Mouse (Mus musculus): Measurements from ENCODE around the gene Lgi4.
A peak's percentile ranks its signal among the peaks of the same experiment; 100 is the strongest.

The Lgi4 gene

DNA sequence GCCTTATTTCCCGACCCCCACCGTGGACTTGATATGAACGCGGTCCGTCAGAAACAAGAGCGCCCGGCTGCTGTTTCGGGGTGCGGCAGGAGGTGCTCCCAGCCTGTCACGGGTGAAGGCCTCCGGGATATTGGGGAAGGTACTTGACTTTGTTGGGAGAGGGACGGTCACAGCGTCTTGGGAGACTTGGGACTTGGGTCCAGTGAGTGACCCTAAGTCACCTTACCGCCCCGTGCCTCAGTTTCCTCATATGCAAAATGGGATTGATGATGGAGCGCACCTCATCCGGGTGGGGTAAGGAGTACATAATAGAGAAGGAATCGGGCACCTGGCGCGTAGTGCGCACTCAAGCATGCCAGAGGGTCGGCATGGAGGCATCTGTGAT lies 6.9 kb upstream of the Lgi4 start:
- no peak for DNase-seq

- no peak for DNase-seq
Measured at GRCm38 (mm10) chr7:31052636-31053434, 6.3 kb upstream of the Lgi4 start.

- DNase-seq = no peak
Measured at GRCm38 (mm10) chr7:31053882-31054447, 5.2 kb upstream of the Lgi4 start.

- DNase-seq = no peak
Measured at GRCm38 (mm10) chr7:31054661-31055320, 4.4 kb upstream of the Lgi4 start.

GRCm38 (mm10) chr7:31055354-31055824 lies 3.8 kb upstream of the Lgi4 start:
- peak; percentile 55 for DNase-seq

DNA sequence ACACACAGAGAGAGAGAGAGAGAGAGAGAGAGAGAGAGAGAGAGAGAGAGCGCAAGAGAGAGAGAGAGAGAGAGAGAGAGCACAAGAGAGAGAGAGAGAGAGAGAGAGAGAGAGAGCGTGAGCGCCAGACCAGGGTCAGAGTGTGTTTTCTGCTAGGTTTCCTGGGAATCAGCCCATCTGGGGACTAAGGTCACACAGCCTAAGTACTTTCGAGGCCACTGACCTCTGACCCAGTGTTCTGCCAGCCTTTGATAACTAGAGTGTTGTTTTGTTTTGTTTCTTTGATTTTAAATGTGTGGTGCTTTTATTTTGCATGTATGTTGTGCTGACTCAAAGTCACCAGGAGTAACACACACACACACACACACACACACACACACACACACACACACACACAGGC lies 3.3 kb upstream of the Lgi4 start:
- peak; percentile 60 for DNase-seq

DNA sequence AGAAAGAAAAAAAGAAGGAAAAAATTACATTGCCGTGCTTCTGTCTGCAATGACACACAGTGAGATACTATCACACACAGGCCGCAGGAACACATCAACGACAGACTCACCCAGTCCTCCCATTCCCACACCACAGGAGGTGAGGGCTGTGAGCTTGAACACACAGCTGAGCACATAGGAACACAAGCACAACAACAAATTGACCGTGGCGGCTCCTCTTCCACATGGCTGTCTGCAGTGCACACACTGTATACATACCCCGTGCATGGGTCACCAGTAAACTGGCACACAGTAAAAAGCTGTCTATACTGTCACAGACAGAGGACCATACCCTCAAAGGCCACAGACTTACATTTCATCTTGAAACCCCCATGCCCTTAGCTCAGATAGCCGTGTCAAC lies 2.7 kb upstream of the Lgi4 start:
- DNase-seq = no peak

DNA sequence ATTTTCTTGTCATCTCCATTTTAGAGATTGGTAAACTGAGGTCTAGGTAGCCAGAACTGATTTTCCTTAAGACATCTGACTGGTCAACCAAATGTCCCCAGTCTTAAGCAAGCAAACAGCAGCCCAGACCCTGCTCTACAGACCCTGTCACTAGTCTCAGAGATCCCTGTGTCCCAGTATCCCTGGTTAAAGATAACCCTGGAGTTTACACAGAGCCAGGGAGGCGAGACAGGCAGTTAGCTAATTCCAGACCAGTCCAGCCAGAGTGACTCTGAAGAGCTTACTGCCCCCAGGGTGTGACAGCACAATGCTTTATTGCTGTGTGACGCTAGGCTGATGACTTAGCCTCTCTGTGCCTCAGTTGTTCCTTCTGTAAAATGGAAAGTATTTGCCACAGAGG lies 2.1 kb upstream of the Lgi4 start, which contains the start of gene Fxyd1:
Fxyd1 (minus strand) TSS at position 129 of the 400 bp plus-strand sequence.
- DNase-seq = no peak

DNA sequence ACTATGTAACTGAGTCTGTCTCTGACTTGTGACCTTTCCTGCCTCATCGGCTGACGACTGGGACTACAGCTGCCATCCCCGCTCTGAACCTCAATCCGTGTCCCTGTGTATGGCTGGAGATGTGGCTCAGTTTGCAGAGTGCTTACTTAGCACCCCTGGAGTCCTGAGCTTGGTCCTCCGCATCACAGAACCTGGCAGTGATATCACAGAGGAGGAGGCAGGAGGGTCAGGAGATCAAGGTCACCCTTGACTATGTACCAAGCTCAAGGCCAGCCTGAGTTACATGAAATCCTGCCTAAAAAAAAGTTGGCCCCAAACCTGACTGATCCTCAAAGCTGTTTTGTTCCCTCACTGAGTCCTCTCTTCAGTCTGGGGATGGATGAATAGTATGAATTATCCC lies 1.4 kb upstream of the Lgi4 start:
- no peak for DNase-seq

GRCm38 (mm10) chr7:31058211-31058610 lies 931 bp upstream of the Lgi4 start:
- DNase-seq = no peak

DNA sequence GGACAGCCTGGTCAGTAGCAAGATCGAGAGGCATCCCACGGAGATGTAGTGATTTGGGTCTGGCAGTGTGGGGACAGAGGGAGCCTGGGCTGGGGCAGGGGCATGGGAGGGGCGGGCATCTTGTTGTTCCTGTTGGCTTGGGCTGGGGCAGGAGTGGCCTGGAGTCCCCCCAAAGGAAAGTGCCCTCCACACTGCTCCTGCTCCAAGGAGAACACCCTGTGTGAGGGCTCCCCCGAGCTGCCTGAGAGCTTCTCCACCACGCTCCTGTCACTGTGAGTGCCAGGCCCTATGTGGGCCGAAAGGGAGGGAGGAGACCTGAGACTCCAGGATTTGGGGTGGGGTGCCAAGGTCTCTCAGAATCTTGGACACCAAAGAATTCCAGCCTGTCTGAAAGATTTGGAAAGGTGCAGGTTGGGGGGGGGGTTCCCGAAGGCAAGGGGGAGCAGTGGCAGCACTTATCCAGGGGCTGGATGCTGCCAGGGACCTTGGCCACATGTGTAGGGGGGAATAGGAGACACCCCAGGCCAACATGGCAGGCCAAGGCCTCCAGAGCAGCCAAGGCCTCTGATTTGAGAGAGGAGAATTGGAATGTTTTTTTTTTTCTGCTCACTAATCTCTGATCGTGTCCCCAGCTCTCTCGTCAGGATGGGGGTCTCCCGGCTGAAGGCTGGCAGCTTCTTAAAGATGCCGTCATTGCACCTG lies 928 bp downstream of the Lgi4 start:
- DNase-seq = no peak

DNA sequence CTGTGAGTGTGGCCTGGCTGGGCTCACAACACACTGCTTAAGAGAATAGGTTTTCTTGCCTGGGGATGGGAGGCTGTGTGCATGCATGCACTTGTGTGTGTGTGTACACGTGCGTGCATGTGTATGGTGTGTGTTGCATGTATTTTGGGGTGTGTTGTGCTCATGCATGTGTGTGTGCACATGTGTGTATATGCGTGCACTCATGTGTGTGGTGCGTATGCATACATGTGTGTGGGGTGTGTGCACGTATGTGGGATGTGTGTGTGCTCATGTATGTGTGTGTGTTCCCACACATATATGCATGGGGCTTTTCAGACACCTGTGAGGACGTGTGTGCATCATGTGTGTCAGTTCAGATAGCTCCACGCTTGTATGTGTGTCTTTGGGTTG lies 1.5 kb downstream of the Lgi4 start:
- DNase-seq = no peak

DNA sequence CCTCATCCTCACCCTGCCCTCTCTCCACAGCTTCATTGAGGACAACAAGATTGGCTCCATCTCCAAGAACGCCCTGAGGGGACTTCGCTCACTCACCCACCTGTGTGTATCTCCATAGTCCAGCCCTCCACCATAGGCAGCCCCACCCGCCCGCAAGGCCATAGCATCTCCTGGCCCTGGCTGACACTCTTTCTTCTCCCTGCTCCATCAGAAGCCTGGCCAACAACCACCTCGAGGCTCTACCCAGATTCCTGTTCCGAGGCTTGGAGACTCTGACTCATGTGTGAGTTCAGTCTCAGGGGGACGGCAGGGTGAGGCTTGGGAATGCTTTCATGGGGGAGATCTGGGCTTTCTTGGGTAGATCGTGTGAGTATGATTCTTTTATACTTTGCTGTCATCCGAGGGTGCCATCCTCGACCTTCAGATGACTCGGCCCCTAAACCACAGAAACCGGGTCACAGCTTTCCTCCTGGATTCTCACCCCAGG lies 4.0 kb downstream of the Lgi4 start:
- no peak for DNase-seq

- no peak for DNase-seq
Measured at GRCm38 (mm10) chr7:31067836-31068235, 8.7 kb downstream of the Lgi4 start.

DNA sequence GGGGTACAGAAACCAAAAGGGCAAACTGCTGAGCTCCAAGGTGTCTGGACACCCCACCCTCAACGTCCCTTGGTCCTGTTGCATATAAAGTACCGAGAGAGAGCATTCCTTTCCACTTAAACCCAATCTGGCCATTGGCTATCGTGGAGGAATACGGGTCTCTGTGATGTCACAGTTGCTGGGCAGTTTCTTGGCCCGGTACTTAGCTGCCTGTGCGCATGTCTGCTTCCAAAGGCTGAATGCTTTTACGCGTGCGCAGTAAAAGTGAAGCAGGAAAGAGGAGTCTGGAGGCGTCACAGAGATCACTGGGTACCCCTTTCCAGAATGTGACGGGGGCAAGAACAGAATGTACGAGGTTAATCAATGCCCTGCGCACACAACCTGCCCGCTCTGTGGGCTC lies 10.3 kb downstream of the Lgi4 start:
- no peak for DNase-seq

DNA sequence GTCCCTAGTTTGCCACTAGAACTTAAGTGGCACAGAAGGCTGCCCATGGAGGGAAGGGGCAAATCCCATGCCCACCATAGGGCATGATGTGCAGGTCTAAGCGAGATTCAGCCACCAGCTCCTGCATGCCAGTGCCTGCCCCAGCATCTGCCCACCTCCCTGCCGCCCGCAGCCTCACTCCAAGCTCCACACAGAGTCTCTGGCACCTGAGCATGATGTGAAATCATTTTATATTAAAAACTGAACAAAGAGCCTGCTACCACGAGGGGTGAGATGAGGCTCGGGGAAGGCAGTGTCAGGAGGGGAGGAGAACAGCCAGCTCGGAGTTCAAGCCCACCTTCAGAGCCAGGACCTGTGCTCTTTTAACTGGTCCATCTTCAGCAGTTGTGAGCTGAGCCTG lies 11.2 kb downstream of the Lgi4 start:
- no peak for DNase-seq

DNA sequence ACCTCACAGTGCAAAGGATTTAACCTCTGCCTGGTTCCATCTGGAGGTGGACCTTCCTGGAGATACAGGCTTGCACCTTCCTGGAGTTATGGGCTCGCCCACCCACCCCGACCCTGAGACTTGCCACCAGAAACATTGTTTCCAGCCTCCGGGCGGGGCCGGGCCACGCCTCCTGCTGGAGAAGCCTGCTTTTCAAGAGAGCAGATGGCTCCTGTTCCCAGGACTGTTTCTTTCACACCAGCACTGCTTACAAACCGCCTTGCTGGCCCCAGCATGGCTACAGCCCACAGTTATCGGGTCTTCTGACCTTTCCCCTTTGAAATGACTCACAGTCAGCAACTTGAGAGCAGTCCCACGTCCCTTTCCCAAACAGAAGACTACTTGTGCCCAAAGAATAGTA lies 13.2 kb downstream of the Lgi4 start:
- no peak for DNase-seq

DNA sequence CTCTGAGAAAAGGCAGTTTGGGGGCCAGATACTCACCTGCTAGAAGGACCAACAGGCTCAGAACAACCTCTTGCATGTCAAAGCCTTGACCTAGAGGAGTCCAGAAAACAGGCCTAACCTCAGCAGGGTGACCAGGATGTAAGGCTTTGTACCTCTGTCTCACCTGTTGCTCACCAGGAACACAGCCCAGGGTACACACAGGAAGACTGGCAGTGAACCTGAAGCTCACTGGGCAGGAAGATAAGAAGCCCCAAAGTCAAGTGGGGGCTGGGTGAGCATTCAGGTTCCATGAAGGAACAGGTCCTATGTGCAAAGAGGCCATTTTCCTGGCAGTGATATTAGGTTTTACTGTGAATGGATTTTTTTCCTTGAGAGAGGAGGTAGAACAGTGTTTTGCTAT lies 14.4 kb downstream of the Lgi4 start:
- DNase-seq = no peak

GRCm38 (mm10) chr7:31074061-31074712 lies 15.0 kb downstream of the Lgi4 start:
- no peak for DNase-seq

GRCm38 (mm10) chr7:31074713-31075069 lies 15.5 kb downstream of the Lgi4 start:
- DNase-seq = no peak

- DNase-seq = no peak
Measured at GRCm38 (mm10) chr7:31076492-31076891, 17.4 kb downstream of the Lgi4 start, which contains the start of gene Fxyd3. Gene Fxyd3, minus strand, starts transcription at chr7:31076704.

- DNase-seq = no peak
Measured at GRCm38 (mm10) chr7:31077470-31077869, 18.3 kb downstream of the Lgi4 start.

All from kidney, adult 9 months (tissue).